Mouse (Mus musculus): ENCODE results near the gene Olfr1350. TPM values are rescaled to one million over a fixed set of nuclear protein-coding genes. Genes with fewer than 3 reads are reported as not detected.
"Not testable (repeated sequence)": the region's sequence is repeated elsewhere in the genome, so short reads cannot be mapped to it uniquely, and the experiment has no call there.

The Olfr1350 gene
- not detected for total RNA-seq (2021)
- long read RNA-seq, experiment 1, result 0 reads
- long read RNA-seq, experiment 2, result 0 reads

DNA sequence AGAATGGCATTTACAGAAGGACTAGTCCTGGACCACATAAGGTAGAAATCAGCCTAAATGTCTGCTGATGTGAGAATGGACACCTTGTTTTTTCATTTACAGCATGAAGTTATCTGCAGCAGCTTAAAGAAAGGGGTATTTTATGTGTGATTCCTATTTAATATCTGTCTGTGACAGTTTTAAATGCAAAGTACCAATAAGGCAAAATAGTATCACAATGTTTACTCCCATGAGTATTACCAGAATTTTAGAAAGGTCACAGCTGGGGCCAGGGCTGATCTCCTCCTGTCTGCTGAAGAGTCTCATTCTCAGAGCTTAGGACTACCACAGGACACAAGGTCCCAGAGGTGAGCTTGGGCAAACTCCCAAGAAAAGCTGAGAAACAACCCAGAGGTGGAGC is at the start of gene Olfr1350:
TSS of gene Olfr1350 (plus strand) at position 301 of the 400 bp plus-strand sequence.
- DNase-seq, result no peak
- intact Hi-C loops (cut with DNase I; ENCODE audit: low total_unique reads), result no loop called here

DNA sequence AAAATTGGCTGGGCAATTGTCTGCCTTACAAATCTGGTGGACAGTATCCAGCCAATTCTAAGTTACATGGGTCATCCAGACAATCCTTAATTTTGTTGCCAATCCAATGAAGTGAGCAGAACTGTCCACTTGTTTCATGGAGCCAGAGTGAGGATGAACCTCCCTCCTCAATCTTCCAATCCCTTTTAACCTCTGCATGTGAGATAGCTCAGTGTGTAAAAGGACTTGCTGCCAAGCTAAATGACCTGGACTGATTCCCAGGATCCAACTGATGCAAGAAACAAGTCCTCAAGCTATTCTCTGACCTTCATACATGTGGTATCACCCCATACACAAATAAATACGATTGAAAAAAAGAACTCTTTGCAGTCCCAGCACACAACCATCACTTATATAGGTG is 43.0 kb upstream of the Olfr1350 start:
- intact Hi-C loops (cut with DNase I; ENCODE audit: low total_unique reads), result no loop called here
- DNase-seq, result no peak

DNA sequence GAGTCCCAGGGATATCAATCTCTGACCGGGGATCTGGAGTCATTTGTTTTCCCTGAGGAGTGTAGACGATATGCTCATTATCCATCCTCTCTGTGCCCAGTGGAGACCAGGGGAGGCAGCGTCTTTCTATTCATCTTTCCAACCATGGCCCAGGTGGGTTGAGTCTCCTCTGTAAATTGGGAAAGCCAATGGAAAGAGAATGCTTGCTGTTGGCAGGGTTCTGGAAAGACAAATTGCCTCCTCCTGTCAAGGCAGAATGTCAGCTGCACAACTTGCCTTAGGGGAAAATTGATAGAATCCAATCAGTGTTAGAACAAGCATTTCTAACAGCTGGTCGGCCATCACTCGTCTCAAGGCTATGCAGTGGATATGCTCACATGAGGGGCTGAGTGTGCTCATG is 41.8 kb upstream of the Olfr1350 start, which contains the start of gene Olfr1349:
TSS of gene Olfr1349 (minus strand) at position 101 of the 400 bp plus-strand sequence.
- intact Hi-C loops (cut with DNase I; ENCODE audit: low total_unique reads), result no loop called here
- no peak for DNase-seq

DNA sequence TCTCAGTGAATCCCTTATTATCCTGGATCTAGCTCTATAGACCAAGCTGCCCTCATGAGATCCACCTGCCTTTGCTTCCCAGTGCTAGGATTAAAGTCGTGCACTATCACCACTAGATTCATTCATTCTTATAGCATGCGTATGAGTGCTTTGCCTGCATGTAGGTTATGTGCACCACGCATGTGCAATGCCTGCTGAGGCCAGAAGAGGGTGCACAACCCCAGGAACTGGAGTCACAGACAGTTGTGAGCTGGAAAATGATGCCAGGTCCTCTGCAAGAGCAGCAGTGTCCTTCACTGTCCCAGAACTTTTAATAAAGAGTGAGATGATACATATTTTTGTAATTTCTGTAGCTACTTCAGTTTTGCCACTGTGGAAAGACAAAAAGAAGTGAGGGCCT is 39.6 kb upstream of the Olfr1350 start:
- intact Hi-C loops (cut with DNase I; ENCODE audit: low total_unique reads), result no loop called here
- DNase-seq, result no peak

DNA sequence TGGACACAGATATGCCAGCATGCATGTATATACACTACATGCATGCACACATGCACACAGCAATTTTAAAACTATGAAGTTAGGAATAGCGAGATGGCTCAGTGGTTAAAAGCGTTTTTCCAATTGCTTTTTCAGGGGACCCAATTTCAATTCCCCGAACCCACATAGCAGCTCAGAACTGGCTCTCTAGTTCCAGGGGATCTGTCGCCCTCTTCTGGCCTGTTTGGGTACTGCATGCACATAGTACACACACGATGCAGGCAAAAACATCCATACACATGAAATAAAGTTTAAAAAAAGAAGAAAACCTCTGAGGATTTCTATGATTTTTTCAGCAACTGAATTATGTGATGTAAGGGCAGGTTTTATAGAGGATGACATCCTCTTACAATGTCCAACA is 38.5 kb upstream of the Olfr1350 start:
- no peak for DNase-seq
- intact Hi-C loops (cut with DNase I; ENCODE audit: low total_unique reads), result no loop called here

DNA sequence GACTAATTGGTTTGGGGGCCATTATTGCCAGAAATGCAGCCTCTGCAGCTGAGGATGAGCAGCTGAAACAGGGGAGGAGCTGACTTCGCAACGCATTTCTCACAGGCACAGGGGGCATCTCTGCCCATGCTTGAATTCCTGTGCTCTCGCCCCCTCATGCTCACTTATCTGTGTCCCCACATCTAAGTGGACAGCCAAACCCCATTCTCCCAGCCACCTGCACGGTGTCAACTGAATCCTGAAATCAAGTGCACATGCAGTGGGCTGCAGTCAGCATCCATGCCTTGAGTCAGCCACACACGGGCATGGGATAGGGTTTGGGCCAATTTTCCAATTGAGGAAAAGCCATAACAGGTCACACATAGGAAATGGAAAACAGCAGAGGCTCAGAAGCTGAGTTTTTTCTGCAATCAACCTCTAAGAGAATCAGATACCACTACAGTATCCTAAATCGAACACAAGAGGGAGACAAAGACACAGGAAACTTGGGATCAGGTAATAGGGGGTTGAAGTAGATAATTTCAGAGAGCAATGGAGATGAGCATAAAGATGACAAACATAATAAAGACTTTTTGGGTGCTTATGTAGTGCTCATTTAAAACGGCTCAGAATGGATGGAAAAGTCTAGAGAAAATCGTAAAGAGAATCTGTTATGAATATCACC is 21.6 kb downstream of the Olfr1350 start:
- intact Hi-C loops (cut with DNase I; ENCODE audit: low total_unique reads), result no loop called here
- no peak for DNase-seq

DNA sequence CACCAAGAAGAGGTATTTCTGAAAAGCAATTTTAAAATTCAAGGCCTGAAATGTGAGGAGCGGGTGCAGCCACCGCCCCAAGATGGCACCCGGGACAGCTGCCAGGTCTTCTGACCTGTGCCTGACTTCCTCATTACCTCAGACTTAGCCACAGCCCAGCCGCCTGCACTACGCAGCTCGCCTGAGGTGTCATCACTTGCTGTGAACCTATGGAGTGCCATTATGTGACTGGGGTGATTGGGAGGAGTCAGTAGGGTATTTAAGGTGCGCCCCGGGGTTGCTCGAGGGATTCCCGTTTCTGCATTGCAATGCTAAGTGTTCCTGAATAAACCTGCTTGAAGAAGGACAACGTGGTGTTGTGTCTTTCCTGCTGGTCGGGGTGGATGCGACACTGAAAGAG is 24.1 kb downstream of the Olfr1350 start:
- intact Hi-C loops (cut with DNase I; ENCODE audit: low total_unique reads); DNase-seq: not testable (repeated sequence)

DNA sequence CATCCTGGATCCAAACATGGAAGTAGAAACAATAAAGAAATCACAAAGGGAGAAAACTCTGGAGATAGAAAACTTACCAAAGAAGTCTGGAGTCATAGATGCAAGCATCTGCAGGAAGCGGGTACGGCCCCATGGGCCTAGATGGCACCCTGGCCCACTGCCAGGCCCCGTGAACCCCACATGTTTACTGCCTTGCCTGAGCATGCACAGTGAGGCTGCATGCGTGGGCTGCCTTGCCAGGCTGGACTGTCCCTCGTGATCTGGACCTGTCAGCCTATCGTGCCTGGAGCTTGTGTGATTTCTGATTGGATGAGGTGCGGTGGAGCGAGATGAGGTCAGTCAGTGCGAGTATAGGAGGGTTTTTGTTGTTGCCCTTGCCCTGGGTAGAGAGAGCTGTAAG is 38.7 kb downstream of the Olfr1350 start:
- intact Hi-C loops (cut with DNase I; ENCODE audit: low total_unique reads), result no loop called here
- DNase-seq, result no peak

Other genes with a start within 250 kb of the Olfr1350 start
- gene Zfp583, start 233.6 kb upstream of the Olfr1350 start, total RNA-seq (2021), result under 1 TPM; 0.39 to 0.51 TPM
- under 1 TPM; 0.06 to 0.11 TPM for gene Gm3854, start 221.1 kb upstream of the Olfr1350 start, total RNA-seq (2021)
- gene Zfp78, start 201.6 kb upstream of the Olfr1350 start, total RNA-seq (2021), result 1 to 10 TPM in 1 of 2 experiments, under 1 TPM in 1; 0.82 to 1.7 TPM
- gene Zfp28, start 181.5 kb upstream of the Olfr1350 start, total RNA-seq (2021), result 1 to 10 TPM; 1.9 to 2.2 TPM
- under 1 TPM in 1 of 2 experiments, not detected in 1; 0.33 TPM for gene Smim17, start 166.1 kb upstream of the Olfr1350 start, total RNA-seq (2021)
- not detected for gene Gm20715, start 154.6 kb upstream of the Olfr1350 start, total RNA-seq (2021)
- not detected for gene Olfr1344, start 126.2 kb upstream of the Olfr1350 start, total RNA-seq (2021)
- gene Olfr1336, start 108.7 kb upstream of the Olfr1350 start, total RNA-seq (2021), result not detected
- gene Olfr1346, start 97.7 kb upstream of the Olfr1350 start, total RNA-seq (2021), result not detected
- not detected for gene Olfr5, start 77.9 kb upstream of the Olfr1350 start, total RNA-seq (2021)
- not detected for gene Olfr1347, start 65.1 kb upstream of the Olfr1350 start, total RNA-seq (2021)
- gene Olfr1348, start 56.1 kb upstream of the Olfr1350 start, total RNA-seq (2021), result not detected
- not detected for gene Olfr1349, start 41.9 kb upstream of the Olfr1350 start, total RNA-seq (2021)
- 10 to 100 TPM; 48.7 to 49.3 TPM for gene Zim1, start 131.6 kb downstream of the Olfr1350 start, total RNA-seq (2021)
- 10 to 100 TPM; 75.6 to 83.0 TPM for gene Peg3, start 165.6 kb downstream of the Olfr1350 start, total RNA-seq (2021)
- gene Usp29, start 165.7 kb downstream of the Olfr1350 start, total RNA-seq (2021), result 1 to 10 TPM; 1.8 to 2.0 TPM